In the genomic region with DNA sequence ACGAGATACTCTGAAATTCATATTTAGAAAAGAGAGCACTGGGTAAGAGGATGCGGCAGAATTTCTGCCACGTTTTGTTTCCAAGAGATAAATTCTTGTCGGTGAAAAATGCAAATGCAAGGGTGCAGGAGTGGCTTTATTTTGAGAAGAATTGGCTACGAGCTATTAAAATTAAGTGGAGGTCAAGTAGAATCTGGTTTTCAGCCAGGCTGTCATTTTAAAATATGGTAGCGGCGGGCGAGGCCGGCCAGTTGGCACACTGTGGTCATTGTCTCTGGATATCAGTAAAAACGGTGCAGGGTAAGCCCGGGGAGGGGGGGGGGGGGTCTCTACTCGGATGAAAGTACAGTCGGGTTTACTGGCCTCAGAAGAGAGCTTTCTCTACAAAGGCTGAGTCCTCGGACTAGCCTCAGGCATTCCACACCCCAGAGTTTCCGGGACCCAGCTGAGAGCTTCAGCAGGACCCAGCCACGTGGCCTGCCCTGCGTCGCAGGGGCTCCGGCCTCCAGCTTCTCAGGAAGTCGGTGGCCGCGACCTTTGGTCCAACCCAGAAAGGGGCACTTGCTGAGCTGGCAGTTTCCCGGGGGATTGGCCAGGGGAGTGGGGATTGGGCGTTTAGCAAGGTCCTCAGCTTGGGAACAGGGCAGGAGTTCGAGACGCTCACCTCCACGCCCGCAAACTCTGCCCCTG, we compare ENCODE assay signal across 10 mouse cellular contexts. TPM values are rescaled to one million over a fixed set of nuclear protein-coding genes. Genes with fewer than 3 reads are reported as not detected.
DNase-seq lines count a peak whose midpoint lies in the region; ATAC-seq lines count a peak whose summit lies in the region.
"Had no signal": no experiment of that assay in that cellular context is flagged by ENCODE, and none has a peak within 500 bp of the region (broad histone marks: within the 10 kb centered on the region; RNA-seq: fewer than 3 reads in every experiment).

No protein-coding gene starts in this region.

- H3K9ac ChIP-seq in embryonic facial prominence, embryonic 11.5 days (replicated peaks; ENCODE audit: low read length), result peak overlapping the region; percentile 97

- peak overlapping the region; percentile 79 for H3K4me3 ChIP-seq in embryonic facial prominence, embryonic 11.5 days (ENCODE audit: low read depth, low read length)

- no peaks in the 10 kb centered on the region for H3K9me3 ChIP-seq in embryonic facial prominence, embryonic 11.5 days (replicated peaks; ENCODE audit: control insufficient read depth, low read length)

- H3K27me3 ChIP-seq in embryonic facial prominence, embryonic 11.5 days (ENCODE audit: control insufficient read depth, insufficient read depth, low read length), result peaks cover 6% of the 10 kb centered on the region
- H3K27me3 ChIP-seq: CH12.LX had no signal

- H3K4me1 ChIP-seq in embryonic facial prominence, embryonic 11.5 days (ENCODE audit: control insufficient read depth, insufficient read depth, low read length), result no peaks in the 10 kb centered on the region

- H3K36me3 ChIP-seq in embryonic facial prominence, embryonic 11.5 days (replicated peaks; ENCODE audit: control insufficient read depth, insufficient read depth, low read depth, low read length), result no peaks in the 10 kb centered on the region

- H3K4me2 ChIP-seq in embryonic facial prominence, embryonic 11.5 days (ENCODE audit: low read depth, low read length), result peak overlapping the region; percentile 78

- peak overlapping the region; percentile 62; the same call in 1 of the 2 replicates for H3K27ac ChIP-seq in embryonic facial prominence, embryonic 11.5 days (replicated peaks; ENCODE audit: low read depth, low read length)

- ATAC-seq in embryonic facial prominence, embryonic 11.5 days (replicated peaks; ENCODE audit: insufficient number of reproducible peaks, low FRiP score, low TSS enrichment, low read depth), result no peak
- ATAC-seq in cerebellum, adult (ENCODE audit: insufficient number of reproducible peaks, low FRiP score, low TSS enrichment), result no peak

- DNase-seq in gastrocnemius, postnatal 10 days, result peak; percentile 23
- DNase-seq in gastrocnemius, adult 8-10 months (ENCODE audit: low spot score in 2 of 2), result no peak
- peak; percentile 9 for DNase-seq in 3134 (ENCODE audit: extremely low read depth, insufficient read length, low spot score)
- DNase-seq in embryonic facial prominence, embryonic 11.5 days (ENCODE audit: low spot score), result peak; percentile 72
- DNase-seq in kidney, postnatal 4 days, result peak; percentile 36 to 46
- DNase-seq in spleen, adult 12 weeks (ENCODE audit: low spot score), result no peak
- DNase-seq in lung, postnatal 10 days, result no peak

- 2% methylated on average over 28 of the region's 28 CpGs for WGBS in embryonic facial prominence, embryonic 11.5 days

RNA-seq across cellular contexts. Expression of gene Twist1, which starts 1.7 kb away (rescaled TPM):
- total RNA-seq in gastrocnemius, postnatal 10 days (2021), result 1 to 10 TPM; 3.9 to 8.4 TPM
- total RNA-seq in gastrocnemius, adult 8-10 months (2022), result 1 to 10 TPM in 1 of 4 experiments, under 1 TPM in 3; 0.24 to 2.1 (median 0.67) TPM
- 78.8 and 92.7 TPM in 2 replicates for polyA plus RNA-seq in embryonic facial prominence, embryonic 11.5 days (2014; fragmentation: Nextera tagmentation; extraction: Ambion mirVana)
- total RNA-seq: CH12.LX had no signal

RNA-seq across cellular contexts. Expression of gene Ferd3l, which starts 27.5 kb away (rescaled TPM):
- not detected for total RNA-seq in gastrocnemius, postnatal 10 days (2021)
- not detected for total RNA-seq in gastrocnemius, adult 8-10 months (2022)
- polyA plus RNA-seq in embryonic facial prominence, embryonic 11.5 days (2014; fragmentation: Nextera tagmentation; extraction: Ambion mirVana), result not detected in 2 replicates
- total RNA-seq: CH12.LX had no signal
- polyA plus RNA-seq: cortical plate, adult 2 months had no signal

Comparison
In these comparisons a context has a peak if more than half of its experiments do, and no peak if none do; other contexts are left out.
1. DNase-seq: peak in gastrocnemius, postnatal 10 days (single experiment), 3134 (single experiment), embryonic facial prominence, embryonic 11.5 days (single experiment) and kidney, postnatal 4 days (2 of 2); none in gastrocnemius, adult 8-10 months (0 of 2), spleen, adult 12 weeks (single experiment) and lung, postnatal 10 days (single experiment).